Mouse (Mus musculus): ENCODE results near the gene Asap3.

DNA sequence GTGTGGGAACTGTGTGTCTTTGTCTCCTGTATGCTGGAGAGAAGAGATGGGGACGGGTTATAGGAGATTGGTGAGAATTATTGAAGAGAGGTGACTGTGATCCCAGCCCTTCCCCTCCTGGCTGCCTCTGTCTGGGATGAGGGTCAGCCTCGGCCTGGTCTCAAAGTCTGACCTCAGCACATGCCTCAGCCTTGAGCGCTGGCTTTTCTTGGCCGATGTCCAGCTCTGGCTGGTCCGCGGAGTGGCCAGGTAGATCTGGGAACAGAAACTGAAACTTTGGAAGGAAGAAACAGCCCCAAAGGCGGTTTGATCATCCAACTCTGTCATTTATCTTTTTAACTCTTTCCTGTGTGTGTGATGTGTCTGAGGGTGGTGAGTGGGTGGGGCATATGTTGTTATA is 7.5 kb downstream of the Asap3 start:
- TF ChIP-seq CTCF (IDR thresholded peaks at IDR 0.05; ENCODE audit: low read depth) (no peak), EP300 (IDR thresholded peaks at IDR 0.05; ENCODE audit: low read depth) (no peak)

Measured in liver, embryonic 14.5 days (tissue).